Mouse (Mus musculus): ENCODE data around the gene Mrtfa. TPM values are rescaled to one million over a fixed set of nuclear protein-coding genes. Genes with fewer than 3 reads are reported as not detected.

The Mrtfa gene
- polyA plus RNA-seq (2015; fragmentation: Nextera tagmentation; extraction: Ambion mirVana) = 25.4 and 26.2 TPM in 2 replicates

- H3K27ac ChIP-seq (ENCODE audit: low read length) = peak within 1 kb of the TSS; percentile 83
- no peaks in the 10 kb centered on the region for H3K27me3 ChIP-seq (ENCODE audit: control insufficient read depth, insufficient read depth, low read length)
- WGBS = under 1% methylated on average over 47 of the region's 48 CpGs
- H3K4me2 ChIP-seq (ENCODE audit: low read depth, low read length) = peak within 1 kb of the TSS; percentile 83
- peak; percentile 99 for ATAC-seq (ENCODE audit: insufficient read depth, low FRiP score)
- H3K4me3 ChIP-seq (replicated peaks; ENCODE audit: low read length) = peak within 1 kb of the TSS; percentile 94
- H3K9me3 ChIP-seq (replicated peaks; ENCODE audit: control insufficient read depth, low read length) = no peaks in the 10 kb centered on the region
- peak within 1 kb of the TSS; percentile 94 for H3K9ac ChIP-seq (ENCODE audit: low read length)
- H3K36me3 ChIP-seq (ENCODE audit: control insufficient read depth, insufficient read depth, low read length) = no peaks in the 10 kb centered on the region
- H3K4me1 ChIP-seq (ENCODE audit: control insufficient read depth, insufficient read depth, low read length) = peaks cover 21% of the 10 kb centered on the region
These were observed at the start of gene Mrtfa for GRCm38 (mm10) chr15:81190630-81191178. Mrtfa (minus strand) TSS chr15:81190757.

GRCm38 (mm10) chr15:81239794-81240343, 49.3 kb upstream of the Mrtfa start:
- Histone ChIP-seq H3K9ac (ENCODE audit: low read length) (no peak overlapping the region), H3K27me3 (ENCODE audit: control insufficient read depth, insufficient read depth, low read length) (no peaks in the 10 kb centered on the region), H3K36me3 (ENCODE audit: control insufficient read depth, insufficient read depth, low read length) (no peaks in the 10 kb centered on the region), H3K4me3 (replicated peaks; ENCODE audit: low read length) (no peak overlapping the region), H3K9me3 (replicated peaks; ENCODE audit: control insufficient read depth, low read length) (peaks cover 4% of the 10 kb centered on the region; the same call in 1 of the 2 replicates), H3K4me1 (ENCODE audit: control insufficient read depth, insufficient read depth, low read length) (peaks cover 8% of the 10 kb centered on the region; the same call in 1 of the 2 replicates), H3K27ac (ENCODE audit: low read length) (no peak overlapping the region), H3K4me2 (ENCODE audit: low read depth, low read length) (no peak overlapping the region)
- no peak for ATAC-seq (ENCODE audit: insufficient read depth, low FRiP score)
- WGBS = 72% methylated on average over 13 of the region's 13 CpGs

- Histone ChIP-seq H3K9me3 (replicated peaks; ENCODE audit: control insufficient read depth, low read length) (peaks cover 2% of the 10 kb centered on the region; the same call in 1 of the 2 replicates), H3K4me1 (ENCODE audit: control insufficient read depth, insufficient read depth, low read length) (peaks cover 8% of the 10 kb centered on the region; the same call in 1 of the 2 replicates), H3K27me3 (ENCODE audit: control insufficient read depth, insufficient read depth, low read length) (no peaks in the 10 kb centered on the region), H3K9ac (ENCODE audit: low read length) (no peak overlapping the region), H3K36me3 (ENCODE audit: control insufficient read depth, insufficient read depth, low read length) (no peaks in the 10 kb centered on the region), H3K4me3 (replicated peaks; ENCODE audit: low read length) (no peak overlapping the region), H3K27ac (ENCODE audit: low read length) (no peak overlapping the region), H3K4me2 (ENCODE audit: low read depth, low read length) (no peak overlapping the region)
- 26% methylated on average over 7 of the region's 7 CpGs for WGBS
- no peak for ATAC-seq (ENCODE audit: insufficient read depth, low FRiP score)
These were observed 48.7 kb upstream of the Mrtfa start for GRCm38 (mm10) chr15:81239261-81239660.

GRCm38 (mm10) chr15:81237471-81237870, 46.9 kb upstream of the Mrtfa start:
- WGBS = 88% methylated on average over 18 of the region's 18 CpGs
- peaks cover 8% of the 10 kb centered on the region; the same call in 1 of the 2 replicates for H3K4me1 ChIP-seq (ENCODE audit: control insufficient read depth, insufficient read depth, low read length)
- no peak overlapping the region for H3K9ac ChIP-seq (ENCODE audit: low read length)
- H3K27me3 ChIP-seq (ENCODE audit: control insufficient read depth, insufficient read depth, low read length) = no peaks in the 10 kb centered on the region
- no peaks in the 10 kb centered on the region for H3K9me3 ChIP-seq (replicated peaks; ENCODE audit: control insufficient read depth, low read length)
- no peak overlapping the region for H3K27ac ChIP-seq (ENCODE audit: low read length)
- H3K4me2 ChIP-seq (ENCODE audit: low read depth, low read length) = no peak overlapping the region
- H3K4me3 ChIP-seq (replicated peaks; ENCODE audit: low read length) = no peak overlapping the region
- no peak for ATAC-seq (ENCODE audit: insufficient read depth, low FRiP score)
- no peaks in the 10 kb centered on the region for H3K36me3 ChIP-seq (ENCODE audit: control insufficient read depth, insufficient read depth, low read length)

GRCm38 (mm10) chr15:81236062-81236461, 45.5 kb upstream of the Mrtfa start:
- Histone ChIP-seq H3K27me3 (ENCODE audit: control insufficient read depth, insufficient read depth, low read length) (no peaks in the 10 kb centered on the region), H3K4me3 (replicated peaks; ENCODE audit: low read length) (peak overlapping the region; percentile 46), H3K27ac (ENCODE audit: low read length) (no peak overlapping the region), H3K36me3 (ENCODE audit: control insufficient read depth, insufficient read depth, low read length) (no peaks in the 10 kb centered on the region), H3K9me3 (replicated peaks; ENCODE audit: control insufficient read depth, low read length) (no peaks in the 10 kb centered on the region), H3K4me1 (ENCODE audit: control insufficient read depth, insufficient read depth, low read length) (peaks cover 8% of the 10 kb centered on the region; the same call in 1 of the 2 replicates), H3K9ac (ENCODE audit: low read length) (peak overlapping the region; percentile 68), H3K4me2 (ENCODE audit: low read depth, low read length) (peak overlapping the region; percentile 67)
- ATAC-seq (ENCODE audit: insufficient read depth, low FRiP score) = no peak
- WGBS = 11% methylated on average over 8 of the region's 8 CpGs

GRCm38 (mm10) chr15:81235086-81235920, 44.7 kb upstream of the Mrtfa start, which contains the start of gene Mchr1:
Mchr1 (plus strand) TSS chr15:81235499.
- H3K4me3 ChIP-seq (replicated peaks; ENCODE audit: low read length) = peak within 1 kb of the TSS; percentile 46
- WGBS = 3% methylated on average over 25 of the region's 25 CpGs
- peak; percentile 54; the same call in 1 of the 2 replicates for ATAC-seq (ENCODE audit: insufficient read depth, low FRiP score)
- no peak within 1 kb of the TSS for H3K27ac ChIP-seq (ENCODE audit: low read length)
- no peaks in the 10 kb centered on the region for H3K36me3 ChIP-seq (ENCODE audit: control insufficient read depth, insufficient read depth, low read length)
- H3K4me2 ChIP-seq (ENCODE audit: low read depth, low read length) = peak within 1 kb of the TSS; percentile 67
- H3K9ac ChIP-seq (ENCODE audit: low read length) = peak within 1 kb of the TSS; percentile 68
- H3K27me3 ChIP-seq (ENCODE audit: control insufficient read depth, insufficient read depth, low read length) = no peaks in the 10 kb centered on the region
- peaks cover 8% of the 10 kb centered on the region; the same call in 1 of the 2 replicates for H3K4me1 ChIP-seq (ENCODE audit: control insufficient read depth, insufficient read depth, low read length)
- no peaks in the 10 kb centered on the region for H3K9me3 ChIP-seq (replicated peaks; ENCODE audit: control insufficient read depth, low read length)

GRCm38 (mm10) chr15:81231325-81231724, 40.8 kb upstream of the Mrtfa start:
- Histone ChIP-seq H3K9ac (ENCODE audit: low read length) (no peak overlapping the region), H3K27ac (ENCODE audit: low read length) (no peak overlapping the region), H3K4me2 (ENCODE audit: low read depth, low read length) (no peak overlapping the region), H3K4me1 (ENCODE audit: control insufficient read depth, insufficient read depth, low read length) (peaks cover 8% of the 10 kb centered on the region; the same call in 1 of the 2 replicates), H3K4me3 (replicated peaks; ENCODE audit: low read length) (no peak overlapping the region), H3K9me3 (replicated peaks; ENCODE audit: control insufficient read depth, low read length) (no peaks in the 10 kb centered on the region), H3K27me3 (ENCODE audit: control insufficient read depth, insufficient read depth, low read length) (no peaks in the 10 kb centered on the region), H3K36me3 (ENCODE audit: control insufficient read depth, insufficient read depth, low read length) (no peaks in the 10 kb centered on the region)
- no peak for ATAC-seq (ENCODE audit: insufficient read depth, low FRiP score)
- 75% methylated on average over 7 of the region's 7 CpGs for WGBS

- Histone ChIP-seq H3K36me3 (ENCODE audit: control insufficient read depth, insufficient read depth, low read length) (no peaks in the 10 kb centered on the region), H3K27ac (ENCODE audit: low read length) (no peak overlapping the region), H3K4me2 (ENCODE audit: low read depth, low read length) (no peak overlapping the region), H3K27me3 (ENCODE audit: control insufficient read depth, insufficient read depth, low read length) (no peaks in the 10 kb centered on the region), H3K9me3 (replicated peaks; ENCODE audit: control insufficient read depth, low read length) (no peaks in the 10 kb centered on the region), H3K4me3 (replicated peaks; ENCODE audit: low read length) (no peak overlapping the region), H3K4me1 (ENCODE audit: control insufficient read depth, insufficient read depth, low read length) (no peaks in the 10 kb centered on the region), H3K9ac (ENCODE audit: low read length) (no peak overlapping the region)
- WGBS = 48% methylated on average over 3 of the region's 3 CpGs
- no peak for ATAC-seq (ENCODE audit: insufficient read depth, low FRiP score)
These were observed 39.2 kb upstream of the Mrtfa start for GRCm38 (mm10) chr15:81229791-81230190.

- Histone ChIP-seq H3K27me3 (ENCODE audit: control insufficient read depth, insufficient read depth, low read length) (no peaks in the 10 kb centered on the region), H3K9me3 (replicated peaks; ENCODE audit: control insufficient read depth, low read length) (no peaks in the 10 kb centered on the region), H3K36me3 (ENCODE audit: control insufficient read depth, insufficient read depth, low read length) (no peaks in the 10 kb centered on the region), H3K27ac (ENCODE audit: low read length) (no peak overlapping the region), H3K4me2 (ENCODE audit: low read depth, low read length) (no peak overlapping the region), H3K4me1 (ENCODE audit: control insufficient read depth, insufficient read depth, low read length) (no peaks in the 10 kb centered on the region), H3K4me3 (replicated peaks; ENCODE audit: low read length) (no peak overlapping the region), H3K9ac (ENCODE audit: low read length) (no peak overlapping the region)
- no peak for ATAC-seq (ENCODE audit: insufficient read depth, low FRiP score)
- WGBS = 84% methylated on average over 3 of the region's 3 CpGs
These were observed 37.7 kb upstream of the Mrtfa start for GRCm38 (mm10) chr15:81228258-81228657.
